Mouse (Mus musculus) bone marrow, adult 2 months (tissue): ENCODE data around the gene Olfr430.

Experiments
- CTCF ChIP-seq: fragments of 200-500 bp; IDR thresholded peaks from 2 replicates; pipeline ENCODE4 v1.5.1; 2011; ENCODE audit warnings: low read length, control low read depth; ENCODE audit not compliant: control insufficient read depth, insufficient read depth
- POLR2A ChIP-seq: fragments of 200-500 bp; IDR thresholded peaks from 2 replicates; pipeline ENCODE4 v1.6.1; 2011; ENCODE audit warnings: low read depth, mild to moderate bottlenecking, control low read depth, low read length, borderline replicate concordance; ENCODE audit not compliant: control insufficient read depth

DNA sequence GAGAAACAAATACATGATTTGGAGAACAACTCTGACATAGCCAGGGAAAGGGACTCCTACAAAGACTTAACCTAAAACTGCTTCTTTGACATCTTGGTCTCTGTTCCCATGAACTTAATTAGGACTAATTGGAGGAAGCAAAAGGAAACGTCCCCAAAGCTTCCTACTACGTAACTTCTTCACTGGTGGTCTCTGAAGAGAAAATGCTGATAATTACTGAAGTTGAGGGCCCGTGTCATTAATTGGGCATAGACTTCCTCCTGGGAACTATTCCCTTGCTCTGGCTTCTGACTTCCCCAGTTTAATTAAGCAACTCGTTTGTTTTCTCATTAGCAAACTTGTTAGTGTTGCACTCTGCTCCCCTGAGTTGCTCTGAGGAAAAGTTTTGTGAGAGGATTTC is 30.6 kb upstream of the Olfr430 start:
- no peak for TF ChIP-seq POLR2A
- no peak for TF ChIP-seq CTCF
